Mouse (Mus musculus): ENCODE results near the gene Amigo1.

Amigo1 gene

GRCm38 (mm10) chr3:108241243-108241839 is 55.2 kb downstream of the Amigo1 start:
- in situ Hi-C loops (cut with MboI; ENCODE audit: low pct_unique_long_range_greater_than_20kb in 1 of 2, low sequenced_read_pairs in 2 of 2, unreplicated experiment in 1 of 2) = no loop called here
